Mouse (Mus musculus) CH12.LX (cell line): ENCODE results near the gene Zfp819. TPM values are rescaled to one million over a fixed set of nuclear protein-coding genes. Genes with fewer than 3 reads are reported as not detected.

Experiments used
- DNase-seq: peaks from one replicate; pipeline ENCODE4 v3.0.0-alpha.2; 2013; ENCODE audit errors: extremely low read depth
- H3K27ac ChIP-seq: 2 replicates; pipeline ENCODE4 v1.5.1; 2012; ENCODE audit warnings: low read depth, mild to moderate bottlenecking, control low read depth, moderate library complexity; ENCODE audit not compliant: insufficient read depth
- H3K27me3 ChIP-seq: replicated peaks from 2 replicates; pipeline ENCODE3; 2012; ENCODE audit warnings: inconsistent platforms
- H3K36me3 ChIP-seq, 2 experiments: replicated peaks in 1 of 2; 2 replicates each; pipeline versions ENCODE3 to v1.6.1; 2012; ENCODE audit warnings: inconsistent platforms in 1 of 2, low read length in 1 of 2, mild to moderate bottlenecking in 1 of 2, mixed read lengths in 1 of 2, moderate library complexity in 1 of 2; ENCODE audit not compliant: control insufficient read depth in 1 of 2, insufficient read depth in 1 of 2
- H3K4me1 ChIP-seq, 2 experiments: 2 replicates each; pipeline ENCODE4 v1.6.1; 2012; ENCODE audit warnings: inconsistent platforms in 1 of 2, moderate library complexity in 1 of 2; ENCODE audit not compliant: insufficient read depth in 2 of 2, control insufficient read depth in 1 of 2
- H3K4me2 ChIP-seq: 2 replicates; pipeline ENCODE4 v1.6.1; 2012; ENCODE audit warnings: low read depth, mild to moderate bottlenecking, control low read depth; ENCODE audit not compliant: poor library complexity, insufficient read depth, severe bottlenecking
- H3K4me3 ChIP-seq, 3 experiments: fragments of 150-350 bp in 1 of 3; sonication (generic) in 1 of 3; replicated peaks in 1 of 3; 2 replicates each; pipeline versions ENCODE3 to v1.5.1; 2011 to 2012; ENCODE audit warnings: low read depth in 2 of 3, low read length in 2 of 3, mild to moderate bottlenecking in 2 of 3, moderate library complexity in 2 of 3, control low read depth in 1 of 3, improper control_type of control experiment in 1 of 3, inconsistent platforms in 1 of 3, mixed read lengths in 1 of 3; ENCODE audit not compliant: poor library complexity in 1 of 3
- H3K79me2 ChIP-seq: replicated peaks from 2 replicates; pipeline ENCODE4 v1.6.1; 2012; ENCODE audit warnings: mild to moderate bottlenecking, moderate library complexity; ENCODE audit not compliant: control insufficient read depth, poor library complexity, insufficient read depth, severe bottlenecking; ENCODE audit errors: extremely low read depth
- H3K9ac ChIP-seq: 2 replicates; pipeline ENCODE4 v1.6.1; 2012; ENCODE audit warnings: low read depth, mild to moderate bottlenecking, control low read depth, moderate library complexity; ENCODE audit not compliant: insufficient read depth
- H3K9me3 ChIP-seq: replicated peaks from 2 replicates; pipeline ENCODE3; 2012; ENCODE audit warnings: low read length, inconsistent platforms, mixed read lengths
- BHLHE40 ChIP-seq: IDR thresholded peaks from 2 replicates; pipeline ENCODE4 v1.6.1; 2011; ENCODE audit warnings: mild to moderate bottlenecking, low read depth, low read length, improper control_type of control experiment
- CHD1 ChIP-seq: IDR thresholded peaks from 2 replicates; pipeline ENCODE4 v1.6.1; 2012; ENCODE audit warnings: low read depth, low read length, improper control_type of control experiment, inconsistent platforms
- CTCF ChIP-seq, 2 experiments: IDR thresholded peaks in 1 of 2; conservative IDR thresholded peaks in 1 of 2; 2 replicates each; pipeline ENCODE4 v1.5.1; 2011 to 2012; ENCODE audit warnings: low read depth in 2 of 2, low read length in 2 of 2, improper control_type of control experiment in 1 of 2, inconsistent platforms in 1 of 2, mild to moderate bottlenecking in 1 of 2, moderate library complexity in 1 of 2
- E2F4 ChIP-seq: IDR thresholded peaks from 2 replicates; pipeline ENCODE4 v1.6.1; 2011; ENCODE audit warnings: low read depth, low read length, improper control_type of control experiment; ENCODE audit not compliant: insufficient replicate concordance
- ELF1 ChIP-seq: IDR thresholded peaks from 2 replicates; pipeline ENCODE4 v1.6.1; 2014; ENCODE audit warnings: low read depth, mild to moderate bottlenecking, inconsistent platforms, low read length, improper control_type of control experiment
- EP300 ChIP-seq: IDR thresholded peaks from 2 replicates; pipeline ENCODE4 v1.6.1; 2011; ENCODE audit warnings: low read length, improper control_type of control experiment
- ETS1 ChIP-seq: conservative IDR thresholded peaks from 2 replicates; pipeline ENCODE4 v1.6.1; 2012; ENCODE audit warnings: low read depth, mild to moderate bottlenecking, inconsistent platforms, low read length, improper control_type of control experiment, moderate library complexity
- HCFC1 ChIP-seq: IDR thresholded peaks from 2 replicates; pipeline ENCODE4 v1.6.1; 2012; ENCODE audit warnings: low read depth, mild to moderate bottlenecking, inconsistent platforms, low read length, improper control_type of control experiment
- JUN ChIP-seq: IDR thresholded peaks from 2 replicates; pipeline ENCODE4 v1.6.1; 2011; ENCODE audit warnings: low read depth, mild to moderate bottlenecking, low read length, improper control_type of control experiment, moderate library complexity; ENCODE audit not compliant: insufficient read depth
- JUND ChIP-seq: conservative IDR thresholded peaks from 2 replicates; pipeline ENCODE4 v1.6.1; 2011; ENCODE audit warnings: low read depth, low read length, improper control_type of control experiment
- MAFK ChIP-seq: IDR thresholded peaks from 2 replicates; pipeline ENCODE4 v1.6.1; 2011; ENCODE audit warnings: low read length, improper control_type of control experiment; ENCODE audit not compliant: insufficient replicate concordance
- MAX ChIP-seq: IDR thresholded peaks from 2 replicates; pipeline ENCODE4 v1.6.1; 2011; ENCODE audit warnings: low read length, improper control_type of control experiment
- MAZ ChIP-seq: IDR thresholded peaks from 2 replicates; pipeline ENCODE4 v1.6.1; 2012; ENCODE audit warnings: low read depth, mild to moderate bottlenecking, inconsistent platforms, low read length, improper control_type of control experiment, moderate library complexity
- MEF2A ChIP-seq: IDR thresholded peaks from 2 replicates; pipeline ENCODE4 v1.6.1; 2014; ENCODE audit warnings: low read depth, mild to moderate bottlenecking, inconsistent platforms, low read length, improper control_type of control experiment, borderline replicate concordance
- MXI1 ChIP-seq: IDR thresholded peaks from 2 replicates; pipeline ENCODE4 v1.6.1; 2011; ENCODE audit warnings: mild to moderate bottlenecking, low read depth, low read length, improper control_type of control experiment
- MYC ChIP-seq: IDR thresholded peaks from 2 replicates; pipeline ENCODE4 v1.6.1; 2011; ENCODE audit warnings: low read depth, mild to moderate bottlenecking, improper control_type of control experiment, low read length
- NELFE ChIP-seq: IDR thresholded peaks from 2 replicates; pipeline ENCODE4 v1.6.1; 2011; ENCODE audit warnings: low read depth, low read length, improper control_type of control experiment
- NRF1 ChIP-seq: IDR thresholded peaks from 2 replicates; pipeline ENCODE4 v1.6.1; 2014; ENCODE audit warnings: low read depth, mild to moderate bottlenecking, inconsistent platforms, low read length, improper control_type of control experiment, moderate library complexity
- PAX5 ChIP-seq: IDR thresholded peaks from 2 replicates; pipeline ENCODE4 v1.6.1; 2012; ENCODE audit warnings: low read length, inconsistent platforms, mixed read lengths
- POLR2A ChIP-seq: IDR thresholded peaks from 2 replicates; pipeline ENCODE4 v1.6.1; 2011; ENCODE audit warnings: low read depth, mild to moderate bottlenecking, improper control_type of control experiment, low read length
- POLR2AphosphoS2 ChIP-seq: IDR thresholded peaks from 2 replicates; pipeline ENCODE4 v1.6.1; 2011; ENCODE audit warnings: low read depth, low read length, improper control_type of control experiment
- RCOR1 ChIP-seq: conservative IDR thresholded peaks from 2 replicates; pipeline ENCODE4 v1.6.1; 2012; ENCODE audit warnings: low read depth, mild to moderate bottlenecking, inconsistent platforms, low read length, improper control_type of control experiment
- SIN3A ChIP-seq: IDR thresholded peaks from 2 replicates; pipeline ENCODE4 v1.6.1; 2012; ENCODE audit warnings: low read length, improper control_type of control experiment, inconsistent platforms
- UBTF ChIP-seq: IDR thresholded peaks from 2 replicates; pipeline ENCODE4 v1.6.1; 2012; ENCODE audit warnings: low read depth, mild to moderate bottlenecking, inconsistent platforms, low read length, improper control_type of control experiment, moderate library complexity
- USF1 ChIP-seq: IDR thresholded peaks from 2 replicates; pipeline ENCODE4 v1.6.1; 2014; ENCODE audit warnings: low read depth, mild to moderate bottlenecking, inconsistent platforms, low read length, improper control_type of control experiment
- USF2 ChIP-seq: conservative IDR thresholded peaks from 2 replicates; pipeline ENCODE4 v1.6.1; 2011; ENCODE audit warnings: low read depth, low read length, improper control_type of control experiment
- ZC3H11A ChIP-seq: IDR thresholded peaks from 2 replicates; pipeline ENCODE4 v1.6.1; 2012; ENCODE audit warnings: low read depth, mild to moderate bottlenecking, inconsistent platforms, low read length, improper control_type of control experiment
- ZMIZ1 ChIP-seq: IDR thresholded peaks from 2 replicates; pipeline ENCODE4 v1.6.1; 2012; ENCODE audit warnings: low read depth, mild to moderate bottlenecking, inconsistent platforms, low read length, improper control_type of control experiment
- ZNF384 ChIP-seq: IDR thresholded peaks from 2 replicates; pipeline ENCODE4 v1.6.1; 2012; ENCODE audit warnings: low read depth, low read length, improper control_type of control experiment, inconsistent platforms
- dilution Hi-C: fragments of 300-500 bp; cut with MboI; formaldehyde crosslinking; loops from 2 replicates; pipeline ENCODE4 v1.14.3; 2020; ENCODE audit warnings: low sequenced_read_pairs; ENCODE audit not compliant: extremely low pct_unique_long_range_greater_than_20kb, extremely low pct_ligation_motif_present
- in situ Hi-C: fragments of 300-500 bp; cut with MboI; formaldehyde crosslinking; loops from 3 replicates; pipeline ENCODE4 v1.14.3; 2019; ENCODE audit warnings: low sequenced_read_pairs, low pct_ligation_motif_present, low pct_unique_long_range_greater_than_20kb, mixed read lengths
- polyA plus RNA-seq: library from polyadenylated mRNA; unstranded; fragments of >175 nt; gene quantifications from 2 replicates; pipeline ENCODE4 v1.2.1, GENCODE M21; 2012; ENCODE audit warnings: low read depth; ENCODE audit not compliant: insufficient read length
- total RNA-seq, 2 experiments: library from RNA; depleted of rRNA; stranded (reverse); fragments of 300-350 nt in 1 of 2; fragments of >200 nt in 1 of 2; gene quantifications; 2 replicates each; pipeline ENCODE4 v1.2.3; 2012 to 2014

Gene Zfp819
- total RNA-seq (2012; rRNA removed) (not detected in 2 replicates), total RNA-seq (2014; rRNA removed) (not detected in 2 replicates), polyA plus RNA-seq (not detected in 2 replicates)

- Histone ChIP-seq H3K36me3 (no peaks in the 10 kb centered on the region), H3K79me2 (no peaks in the 10 kb centered on the region), H3K4me1 (no peaks in the 10 kb centered on the region), H3K9me3 (no peaks in the 10 kb centered on the region), H3K4me3 (no peak within 1 kb of the TSS), H3K27ac (no peak within 1 kb of the TSS), H3K4me2 (no peak within 1 kb of the TSS), H3K27me3 (no peaks in the 10 kb centered on the region), H3K9ac (no peak within 1 kb of the TSS)
- DNase-seq, result no peak
- TF ChIP-seq MXI1 (no peak), PAX5 (no peak)
- dilution Hi-C loops, result no loop called here
- in situ Hi-C loops, result no loop called here
These were observed at the start of gene Zfp819 for GRCm38 (mm10) chr7:43606896-43607742. Gene Zfp819 (plus strand): TSS chr7:43607169.

- H3K4me2 ChIP-seq, result peak within 1 kb of the TSS; percentile 79
- no peaks in the 10 kb centered on the region for H3K9me3 ChIP-seq
- no peaks in the 10 kb centered on the region for H3K79me2 ChIP-seq
- dilution Hi-C loops, result no loop called here
- peaks cover 13 to 23% of the 10 kb centered on the region in 2 experiments for H3K4me1 ChIP-seq
- peaks cover 4 to 16% of the 10 kb centered on the region in 2 experiments for H3K36me3 ChIP-seq
- DNase-seq, result peak; percentile 94
- H3K4me3 ChIP-seq, result peak within 1 kb of the TSS; percentile 75 to 94 (median 79)
- in situ Hi-C loops, result no loop called here
- no peaks in the 10 kb centered on the region for H3K27me3 ChIP-seq
- peak within 1 kb of the TSS; percentile 47 for H3K9ac ChIP-seq
- peak within 1 kb of the TSS; percentile 35 for H3K27ac ChIP-seq
- peak; percentile 49; the same call in 1 of the 2 replicates for TF ChIP-seq MAZ
- TF ChIP-seq ZC3H11A, result no peak
- peak; percentile 30; the same call in 1 of the 2 replicates for TF ChIP-seq ZMIZ1
- peak; percentile 56; the same call in 1 of the 2 replicates for TF ChIP-seq MEF2A
- TF ChIP-seq ZNF384, result peak; percentile 75
- TF ChIP-seq MXI1, result peak; percentile 39; the same call in 1 of the 2 replicates
- TF ChIP-seq SIN3A, result peak; percentile 84
- no peak for TF ChIP-seq USF2
- no peak for TF ChIP-seq E2F4
- no peak for TF ChIP-seq JUND
- TF ChIP-seq NELFE, result no peak
- peak; percentile 56 for TF ChIP-seq MYC
- no peak; the same call in 1 of the 2 replicates for TF ChIP-seq CHD1
- TF ChIP-seq ELF1, result peak; percentile 83
- TF ChIP-seq JUN, result no peak
- no peak for TF ChIP-seq UBTF
- TF ChIP-seq ETS1, result peak; percentile 42; the same call in 1 of the 2 replicates
- TF ChIP-seq MAFK, result no peak
- no peak for TF ChIP-seq USF1
- TF ChIP-seq HCFC1, result peak; percentile 78
- TF ChIP-seq CTCF (conservative IDR thresholded peaks at IDR 0.05 in 1 of 2, IDR thresholded peaks at IDR 0.05 in 1 of 2; ENCODE audit: low read depth in 2 of 2, low read length in 2 of 2), result no peak
- peak; percentile 25; the same call in 1 of the 2 replicates for TF ChIP-seq EP300
- 0 out of 2 replicates have a peak, but pooled peaks have one; percentile 45 for TF ChIP-seq RCOR1
- TF ChIP-seq POLR2AphosphoS2, result no peak
- TF ChIP-seq BHLHE40, result 0 out of 2 replicates have a peak, but pooled peaks have one; percentile 31
- peak; percentile 50; the same call in 1 of the 2 replicates for TF ChIP-seq MAX
- peak; percentile 89 for TF ChIP-seq NRF1
- peak; percentile 71 for TF ChIP-seq POLR2A
- no peak for TF ChIP-seq PAX5
These were observed 44.8 kb upstream of the Zfp819 start, which contains the start of gene Zfp658 for GRCm38 (mm10) chr7:43562006-43562633. Gene Zfp658 (plus strand): TSS chr7:43562256.
